Mouse (Mus musculus) myocyte (in vitro differentiated cells): Measurements from ENCODE around the gene Nup85. TPM values are rescaled to one million over a fixed set of nuclear protein-coding genes. Genes with fewer than 3 reads are reported as not detected.
"Not testable (repeated sequence)": the region's sequence is repeated elsewhere in the genome, so short reads cannot be mapped to it uniquely, and the experiment has no call there.

Experiments
- H3K27me3 ChIP-seq: one replicate; pipeline ENCODE4 v1.6.1; 2011; ENCODE audit not compliant: control insufficient read depth, insufficient read depth, insufficient read length
- H3K36me3 ChIP-seq: one replicate; pipeline ENCODE4 v1.6.1; 2011; ENCODE audit not compliant: control insufficient read depth, insufficient read depth
- H3K4me2 ChIP-seq: one replicate; pipeline ENCODE4 v1.6.1; 2011; ENCODE audit warnings: low read depth, control low read depth
- H3K4me3 ChIP-seq: one replicate; pipeline ENCODE4 v1.5.1; 2011; ENCODE audit warnings: mild to moderate bottlenecking, control low read depth, moderate library complexity
- H3K79me2 ChIP-seq: one replicate; pipeline ENCODE4 v1.6.1; 2011; ENCODE audit not compliant: control insufficient read depth, insufficient read depth
- H3ac ChIP-seq: one replicate; pipeline ENCODE4 v1.6.1; 2011; ENCODE audit not compliant: control insufficient read depth, insufficient read length
- CEBPB ChIP-seq: IDR thresholded peaks from 2 replicates; pipeline ENCODE4 v1.6.1; 2011; ENCODE audit warnings: mild to moderate bottlenecking, moderate library complexity; ENCODE audit not compliant: poor library complexity, insufficient read depth, severe bottlenecking
- E2F4 ChIP-seq: IDR thresholded peaks from one replicate; pipeline ENCODE4 v1.6.1; 2011; ENCODE audit warnings: mild to moderate bottlenecking, control low read depth, moderate library complexity; ENCODE audit not compliant: insufficient read depth
- MAX ChIP-seq: IDR thresholded peaks from one replicate; pipeline ENCODE4 v1.6.1; 2011; ENCODE audit warnings: low read depth, mild to moderate bottlenecking, control low read depth
- MYOD1 ChIP-seq, 3 experiments: IDR thresholded peaks; one replicate each; pipeline ENCODE4 v1.6.1; 2011; ENCODE audit warnings: control low read depth in 2 of 3, low read depth in 2 of 3, mild to moderate bottlenecking in 2 of 3, moderate library complexity in 1 of 3; ENCODE audit not compliant: insufficient read length in 2 of 3, control insufficient read depth in 1 of 3
- MYOG ChIP-seq, 3 experiments: IDR thresholded peaks; one replicate each; pipeline ENCODE4 v1.6.1; 2011; ENCODE audit warnings: control low read depth in 2 of 3, low read depth in 2 of 3, mild to moderate bottlenecking in 2 of 3; ENCODE audit not compliant: insufficient read length in 2 of 3, control insufficient read depth in 1 of 3, insufficient read depth in 1 of 3
- POLR2A ChIP-seq: IDR thresholded peaks from one replicate; pipeline ENCODE4 v1.6.1; 2011; ENCODE audit warnings: low read depth, mild to moderate bottlenecking, control low read depth, moderate library complexity; ENCODE audit not compliant: insufficient read length
- POLR2AphosphoS2 ChIP-seq: IDR thresholded peaks from one replicate; pipeline ENCODE4 v1.6.1; 2011; ENCODE audit warnings: low read depth, control low read depth; ENCODE audit not compliant: insufficient read length
- REST ChIP-seq: IDR thresholded peaks from one replicate; pipeline ENCODE4 v1.6.1; 2011; ENCODE audit warnings: mild to moderate bottlenecking, control low read depth, moderate library complexity; ENCODE audit not compliant: insufficient read depth, insufficient read length
- SRF ChIP-seq: IDR thresholded peaks from one replicate; pipeline ENCODE4 v1.6.1; 2011; ENCODE audit warnings: low read depth; ENCODE audit not compliant: control insufficient read depth, insufficient read length
- TCF12 ChIP-seq: IDR thresholded peaks from one replicate; pipeline ENCODE4 v1.6.1; 2011; ENCODE audit warnings: mild to moderate bottlenecking, control low read depth; ENCODE audit not compliant: poor library complexity, insufficient read depth, severe bottlenecking
- TCF3 ChIP-seq: IDR thresholded peaks from one replicate; pipeline ENCODE4 v1.6.1; 2011; ENCODE audit warnings: low read depth, control low read depth; ENCODE audit not compliant: insufficient read length
- USF1 ChIP-seq: IDR thresholded peaks from one replicate; pipeline ENCODE4 v1.6.1; 2011; ENCODE audit warnings: low read depth, mild to moderate bottlenecking, control low read depth, moderate library complexity
- polyA plus RNA-seq: library from polyadenylated mRNA; unstranded; fragments of >200 nt; fragmentation: generic; extraction: Trizol; gene quantifications from one replicate; pipeline ENCODE4 v1.2.1, GENCODE M21; 2012; ENCODE audit warnings: missing spikeins

Nup85 gene
- polyA plus RNA-seq, 1 experiment, result 41.1 TPM

- Histone ChIP-seq H3K79me2 (peaks cover 5% of the 10 kb centered on the region), H3K4me2 (no peak overlapping the region), H3K36me3 (peaks cover 21% of the 10 kb centered on the region), H3K4me3 (no peak overlapping the region), H3K27me3 (no peaks in the 10 kb centered on the region), H3ac (no peak overlapping the region)
- TF ChIP-seq POLR2AphosphoS2 (peak; percentile 48), TCF3 (no peak)
Measured at GRCm38 (mm10) chr11:115520218-115520617, 44.0 kb upstream of the Nup85 start.

GRCm38 (mm10) chr11:115521080-115521479 lies 43.2 kb upstream of the Nup85 start:
- no peak overlapping the region for H3K4me2 ChIP-seq
- no peaks in the 10 kb centered on the region for H3K27me3 ChIP-seq
- H3ac ChIP-seq, result no peak overlapping the region
- no peak for TF ChIP-seq MYOG (IDR thresholded peaks at IDR 0.05; ENCODE audit: control insufficient read depth in 1 of 3, insufficient read depth in 1 of 3, insufficient read length in 2 of 3, low read depth in 2 of 3)
- no peak for TF ChIP-seq POLR2A
- TF ChIP-seq CEBPB, result no peak
- no peak for TF ChIP-seq TCF12
- TF ChIP-seq MYOD1 (IDR thresholded peaks at IDR 0.05; ENCODE audit: control insufficient read depth in 1 of 3, insufficient read length in 2 of 3, low read depth in 2 of 3), result no peak
- TF ChIP-seq E2F4, result no peak
- TF ChIP-seq MAX, result no peak
- no peak for TF ChIP-seq POLR2AphosphoS2
- TF ChIP-seq REST, result no peak
- TF ChIP-seq SRF, result no peak
- no peak for TF ChIP-seq USF1
- TF ChIP-seq TCF3, result no peak
- no peak overlapping the region for H3K4me3 ChIP-seq
- peaks cover 30% of the 10 kb centered on the region for H3K36me3 ChIP-seq
- H3K79me2 ChIP-seq, result peaks cover 13% of the 10 kb centered on the region

DNA sequence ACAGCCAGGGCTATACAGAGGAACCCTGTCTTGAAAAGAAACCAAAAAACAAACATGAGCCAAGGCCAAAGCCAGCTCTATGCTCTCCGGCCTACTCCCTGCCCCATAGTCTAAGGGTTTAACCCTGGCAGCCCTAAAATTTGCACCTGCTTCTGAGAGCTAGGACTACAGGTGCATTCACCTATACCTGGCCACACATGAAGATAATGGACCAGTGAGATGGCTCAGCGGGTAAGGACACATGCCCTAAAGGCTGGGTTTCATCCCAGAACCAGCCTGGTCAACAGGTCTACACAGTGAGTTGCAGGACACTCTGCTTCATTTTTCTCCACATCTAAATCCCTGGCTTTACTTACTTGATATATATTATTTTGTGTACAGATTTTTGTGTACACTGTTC lies 42.0 kb upstream of the Nup85 start:
- no peak overlapping the region for H3ac ChIP-seq
- H3K79me2 ChIP-seq, result peaks cover 25% of the 10 kb centered on the region
- H3K36me3 ChIP-seq, result peaks cover 41% of the 10 kb centered on the region
- no peak overlapping the region for H3K4me3 ChIP-seq
- H3K27me3 ChIP-seq, result no peaks in the 10 kb centered on the region
- TF ChIP-seq POLR2AphosphoS2 (no peak), USF1 (no peak), REST (no peak), CEBPB (no peak), TCF3 (no peak)
- H3K4me2 ChIP-seq, result no peak overlapping the region

- Histone ChIP-seq H3K79me2 (peaks cover 30% of the 10 kb centered on the region), H3K4me3 (no peak overlapping the region), H3K36me3 (peaks cover 44% of the 10 kb centered on the region), H3K4me2 (no peak overlapping the region), H3ac (no peak overlapping the region), H3K27me3 (no peaks in the 10 kb centered on the region)
- TF ChIP-seq USF1 (no peak), CEBPB (no peak), MAX (no peak), SRF (no peak), E2F4 (no peak), TCF12 (no peak), POLR2AphosphoS2 (no peak), MYOG (IDR thresholded peaks at IDR 0.05; ENCODE audit: control insufficient read depth in 1 of 3, insufficient read depth in 1 of 3, insufficient read length in 2 of 3, low read depth in 2 of 3) (no peak), TCF3 (no peak), POLR2A (no peak)
Measured at GRCm38 (mm10) chr11:115522703-115523102, 41.5 kb upstream of the Nup85 start.

DNA sequence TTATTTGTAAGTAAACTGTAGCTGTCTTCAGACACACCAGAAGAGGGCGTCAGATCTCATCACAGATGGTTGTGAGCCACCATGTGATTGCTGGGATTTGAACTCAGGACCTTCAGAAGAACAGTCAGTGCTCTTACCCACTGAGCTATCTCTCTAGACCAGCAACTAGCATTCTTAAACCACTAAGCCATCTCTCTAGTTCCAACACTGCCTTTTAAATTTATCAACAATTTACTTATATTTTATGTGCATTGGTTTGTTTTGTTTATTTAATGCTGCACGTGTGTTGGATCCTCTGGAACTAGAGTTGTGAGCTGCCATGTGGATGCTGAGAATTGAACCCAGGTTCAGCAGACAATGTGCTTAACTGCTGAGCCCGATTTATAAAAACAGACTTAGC lies 37.8 kb upstream of the Nup85 start:
- not testable (repeated sequence) for H3K4me3 ChIP-seq, H3K27me3 ChIP-seq, H3ac ChIP-seq, H3K4me2 ChIP-seq
- H3K36me3 ChIP-seq, result peaks cover 59% of the 10 kb centered on the region
- peaks cover 62% of the 10 kb centered on the region for H3K79me2 ChIP-seq

DNA sequence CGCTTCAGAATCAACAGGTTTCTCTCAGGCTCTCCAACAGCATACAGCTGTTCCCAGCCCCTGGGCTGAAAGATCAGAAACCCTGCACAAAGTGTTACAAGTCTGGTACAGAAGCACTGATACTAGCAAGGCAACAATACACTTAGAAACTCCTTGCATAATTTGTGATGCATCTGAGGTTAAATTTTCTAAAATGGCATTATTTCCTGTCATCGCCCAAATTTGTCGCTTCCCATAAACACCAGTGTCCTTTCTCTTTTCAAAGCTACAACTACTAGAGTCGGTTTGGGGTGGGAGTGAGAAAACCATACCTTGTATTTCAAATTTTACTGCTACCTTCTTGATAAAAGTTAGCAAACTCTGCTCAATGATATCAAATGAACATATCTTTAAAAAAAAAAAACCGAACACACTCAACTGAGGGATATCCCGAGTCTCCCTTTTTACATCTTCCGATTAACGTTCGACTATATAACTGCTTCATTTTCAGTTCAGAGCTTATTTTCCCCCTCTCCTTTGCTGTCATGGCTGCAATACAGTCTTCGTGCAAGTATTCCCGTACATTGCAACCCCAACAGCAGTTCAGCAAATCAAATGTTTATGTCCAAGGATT lies 29.4 kb upstream of the Nup85 start:
- H3K4me2 ChIP-seq, result peak overlapping the region; percentile 99
- peak overlapping the region; percentile 97 for H3ac ChIP-seq
- H3K79me2 ChIP-seq, result peaks cover 54% of the 10 kb centered on the region
- H3K27me3 ChIP-seq, result no peaks in the 10 kb centered on the region
- H3K4me3 ChIP-seq, result peak overlapping the region; percentile 69
- peaks cover 30% of the 10 kb centered on the region for H3K36me3 ChIP-seq
- TF ChIP-seq MAX (no peak), SRF (no peak), POLR2AphosphoS2 (no peak), REST (no peak)
